Mouse (Mus musculus) CH12.LX (cell line): Measurements from ENCODE around the gene S100a14. TPM values are rescaled to one million over a fixed set of nuclear protein-coding genes. Genes with fewer than 3 reads are reported as not detected.

Experiments
- DNase-seq: peaks from one replicate; pipeline ENCODE4 v3.0.0-alpha.2; 2013; ENCODE audit errors: extremely low read depth
- H3K27ac ChIP-seq: 2 replicates; pipeline ENCODE4 v1.5.1; 2012; ENCODE audit warnings: low read depth, mild to moderate bottlenecking, control low read depth, moderate library complexity; ENCODE audit not compliant: insufficient read depth
- H3K27me3 ChIP-seq: replicated peaks from 2 replicates; pipeline ENCODE3; 2012; ENCODE audit warnings: inconsistent platforms
- H3K36me3 ChIP-seq, 2 experiments: replicated peaks in 1 of 2; 2 replicates each; pipeline versions ENCODE3 to v1.6.1; 2012; ENCODE audit warnings: inconsistent platforms in 1 of 2, low read length in 1 of 2, mild to moderate bottlenecking in 1 of 2, mixed read lengths in 1 of 2, moderate library complexity in 1 of 2; ENCODE audit not compliant: control insufficient read depth in 1 of 2, insufficient read depth in 1 of 2
- H3K4me1 ChIP-seq, 2 experiments: 2 replicates each; pipeline ENCODE4 v1.6.1; 2012; ENCODE audit warnings: inconsistent platforms in 1 of 2, moderate library complexity in 1 of 2; ENCODE audit not compliant: insufficient read depth in 2 of 2, control insufficient read depth in 1 of 2
- H3K4me2 ChIP-seq: 2 replicates; pipeline ENCODE4 v1.6.1; 2012; ENCODE audit warnings: low read depth, mild to moderate bottlenecking, control low read depth; ENCODE audit not compliant: poor library complexity, insufficient read depth, severe bottlenecking
- H3K4me3 ChIP-seq, 3 experiments: fragments of 150-350 bp in 1 of 3; sonication (generic) in 1 of 3; replicated peaks in 1 of 3; 2 replicates each; pipeline versions ENCODE3 to v1.5.1; 2011 to 2012; ENCODE audit warnings: low read depth in 2 of 3, low read length in 2 of 3, mild to moderate bottlenecking in 2 of 3, moderate library complexity in 2 of 3, control low read depth in 1 of 3, improper control_type of control experiment in 1 of 3, inconsistent platforms in 1 of 3, mixed read lengths in 1 of 3; ENCODE audit not compliant: poor library complexity in 1 of 3
- H3K79me2 ChIP-seq: replicated peaks from 2 replicates; pipeline ENCODE4 v1.6.1; 2012; ENCODE audit warnings: mild to moderate bottlenecking, moderate library complexity; ENCODE audit not compliant: control insufficient read depth, poor library complexity, insufficient read depth, severe bottlenecking; ENCODE audit errors: extremely low read depth
- H3K9ac ChIP-seq: 2 replicates; pipeline ENCODE4 v1.6.1; 2012; ENCODE audit warnings: low read depth, mild to moderate bottlenecking, control low read depth, moderate library complexity; ENCODE audit not compliant: insufficient read depth
- H3K9me3 ChIP-seq: replicated peaks from 2 replicates; pipeline ENCODE3; 2012; ENCODE audit warnings: low read length, inconsistent platforms, mixed read lengths
- BHLHE40 ChIP-seq: IDR thresholded peaks from 2 replicates; pipeline ENCODE4 v1.6.1; 2011; ENCODE audit warnings: mild to moderate bottlenecking, low read depth, low read length, improper control_type of control experiment
- CHD2 ChIP-seq: IDR thresholded peaks from 2 replicates; pipeline ENCODE4 v1.6.1; 2011; ENCODE audit warnings: low read length, improper control_type of control experiment
- E2F4 ChIP-seq: IDR thresholded peaks from 2 replicates; pipeline ENCODE4 v1.6.1; 2011; ENCODE audit warnings: low read depth, low read length, improper control_type of control experiment; ENCODE audit not compliant: insufficient replicate concordance
- EP300 ChIP-seq: IDR thresholded peaks from 2 replicates; pipeline ENCODE4 v1.6.1; 2011; ENCODE audit warnings: low read length, improper control_type of control experiment
- GABPA ChIP-seq: IDR thresholded peaks from 2 replicates; pipeline ENCODE4 v1.6.1; 2012; ENCODE audit warnings: low read depth, low read length, improper control_type of control experiment, inconsistent platforms; ENCODE audit not compliant: insufficient replicate concordance
- IRF4 ChIP-seq: IDR thresholded peaks from 2 replicates; pipeline ENCODE4 v1.6.1; 2014; ENCODE audit warnings: low read depth, mild to moderate bottlenecking, inconsistent platforms, low read length, improper control_type of control experiment
- MAFK ChIP-seq: IDR thresholded peaks from 2 replicates; pipeline ENCODE4 v1.6.1; 2011; ENCODE audit warnings: low read length, improper control_type of control experiment; ENCODE audit not compliant: insufficient replicate concordance
- MAX ChIP-seq: IDR thresholded peaks from 2 replicates; pipeline ENCODE4 v1.6.1; 2011; ENCODE audit warnings: low read length, improper control_type of control experiment
- MEF2A ChIP-seq: IDR thresholded peaks from 2 replicates; pipeline ENCODE4 v1.6.1; 2014; ENCODE audit warnings: low read depth, mild to moderate bottlenecking, inconsistent platforms, low read length, improper control_type of control experiment, borderline replicate concordance
- MYC ChIP-seq: IDR thresholded peaks from 2 replicates; pipeline ENCODE4 v1.6.1; 2011; ENCODE audit warnings: low read depth, mild to moderate bottlenecking, improper control_type of control experiment, low read length
- NELFE ChIP-seq: IDR thresholded peaks from 2 replicates; pipeline ENCODE4 v1.6.1; 2011; ENCODE audit warnings: low read depth, low read length, improper control_type of control experiment
- SIN3A ChIP-seq: IDR thresholded peaks from 2 replicates; pipeline ENCODE4 v1.6.1; 2012; ENCODE audit warnings: low read length, improper control_type of control experiment, inconsistent platforms
- USF2 ChIP-seq: conservative IDR thresholded peaks from 2 replicates; pipeline ENCODE4 v1.6.1; 2011; ENCODE audit warnings: low read depth, low read length, improper control_type of control experiment
- ZMIZ1 ChIP-seq: IDR thresholded peaks from 2 replicates; pipeline ENCODE4 v1.6.1; 2012; ENCODE audit warnings: low read depth, mild to moderate bottlenecking, inconsistent platforms, low read length, improper control_type of control experiment
- ZNF384 ChIP-seq: IDR thresholded peaks from 2 replicates; pipeline ENCODE4 v1.6.1; 2012; ENCODE audit warnings: low read depth, low read length, improper control_type of control experiment, inconsistent platforms
- dilution Hi-C: fragments of 300-500 bp; cut with MboI; formaldehyde crosslinking; loops from 2 replicates; pipeline ENCODE4 v1.14.3; 2020; ENCODE audit warnings: low sequenced_read_pairs; ENCODE audit not compliant: extremely low pct_unique_long_range_greater_than_20kb, extremely low pct_ligation_motif_present
- in situ Hi-C: fragments of 300-500 bp; cut with MboI; formaldehyde crosslinking; loops from 3 replicates; pipeline ENCODE4 v1.14.3; 2019; ENCODE audit warnings: low sequenced_read_pairs, low pct_ligation_motif_present, low pct_unique_long_range_greater_than_20kb, mixed read lengths
- polyA plus RNA-seq: library from polyadenylated mRNA; unstranded; fragments of >175 nt; gene quantifications from 2 replicates; pipeline ENCODE4 v1.2.1, GENCODE M21; 2012; ENCODE audit warnings: low read depth; ENCODE audit not compliant: insufficient read length
- total RNA-seq, 2 experiments: library from RNA; depleted of rRNA; stranded (reverse); fragments of 300-350 nt in 1 of 2; fragments of >200 nt in 1 of 2; gene quantifications; 2 replicates each; pipeline ENCODE4 v1.2.3; 2012 to 2014

The S100a14 gene
- total and polyA plus RNA-seq, 3 experiments = not detected

DNA sequence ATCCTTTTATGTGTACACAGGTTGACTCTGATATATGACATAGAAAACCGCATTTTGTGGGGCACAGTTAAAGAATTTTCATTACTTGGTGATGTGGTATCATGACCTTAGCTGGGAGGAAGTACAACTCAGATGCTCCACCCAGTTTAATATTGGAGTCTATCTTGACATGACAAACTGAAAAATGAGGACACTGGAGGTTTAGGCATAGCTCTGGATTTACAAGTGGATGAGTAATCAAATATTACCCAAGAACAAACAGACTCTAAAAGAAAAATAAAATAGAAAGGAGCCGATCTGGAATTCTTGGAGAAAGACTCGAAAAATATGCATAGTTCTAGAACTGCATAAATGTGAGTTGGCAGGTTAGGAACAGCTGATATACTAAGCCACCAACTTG is 48.7 kb downstream of the S100a14 start:
- Histone ChIP-seq H3K36me3 (no peaks in the 10 kb centered on the region), H3K27me3 (peaks cover 2% of the 10 kb centered on the region), H3K27ac (no peak overlapping the region), H3K4me1 (no peaks in the 10 kb centered on the region), H3K4me2 (no peak overlapping the region), H3K79me2 (no peaks in the 10 kb centered on the region), H3K9ac (no peak overlapping the region), H3K4me3 (no peak overlapping the region), H3K9me3 (no peaks in the 10 kb centered on the region)
- TF ChIP-seq ZMIZ1 = no peak
- dilution Hi-C loops = no loop called here
- in situ Hi-C loops = no loop called here
- no peak for DNase-seq

GRCm38 (mm10) chr3:90576351-90577001 is 49.8 kb downstream of the S100a14 start:
- no peaks in the 10 kb centered on the region for H3K36me3 ChIP-seq
- TF ChIP-seq IRF4 = no peak
- no peak for TF ChIP-seq NELFE
- no peak for TF ChIP-seq CHD2
- TF ChIP-seq MEF2A = no peak
- no peak for TF ChIP-seq MYC
- no peak for TF ChIP-seq MAFK
- TF ChIP-seq MAX = no peak
- TF ChIP-seq ZNF384 = no peak
- no peak for TF ChIP-seq SIN3A
- TF ChIP-seq E2F4 = no peak
- TF ChIP-seq BHLHE40 = no peak
- no peak for TF ChIP-seq GABPA
- TF ChIP-seq ZMIZ1 = no peak
- TF ChIP-seq USF2 = no peak
- TF ChIP-seq EP300 = no peak
- no peak overlapping the region for H3K4me3 ChIP-seq
- no peak for DNase-seq
- H3K4me2 ChIP-seq = no peak overlapping the region
- H3K4me1 ChIP-seq = no peaks in the 10 kb centered on the region
- H3K9ac ChIP-seq = no peak overlapping the region
- H3K27me3 ChIP-seq = peaks cover 2% of the 10 kb centered on the region
- H3K27ac ChIP-seq = no peak overlapping the region
- in situ Hi-C loops (no loop called here), dilution Hi-C loops (no loop called here)
- no peaks in the 10 kb centered on the region for H3K79me2 ChIP-seq
- H3K9me3 ChIP-seq = no peaks in the 10 kb centered on the region

Other genes starting within 250 kb of the S100a14 start
- 8.9 and 10.0 TPM in 2 replicates for gene Gatad2b, start 233.7 kb upstream of the S100a14 start, total RNA-seq (2012; rRNA removed)
- 6.4 and 8.4 TPM in 2 replicates for gene Gatad2b, start 233.7 kb upstream of the S100a14 start, total RNA-seq (2014; rRNA removed)
- 20.6 and 22.6 TPM in 2 replicates for gene Gatad2b, start 233.7 kb upstream of the S100a14 start, polyA plus RNA-seq
- 2.6 TPM in 2 replicates for gene Slc27a3, start 136.9 kb upstream of the S100a14 start, total RNA-seq (2012; rRNA removed)
- gene Slc27a3, start 136.9 kb upstream of the S100a14 start, total RNA-seq (2014; rRNA removed) = 1.3 and 1.5 TPM in 2 replicates
- gene Slc27a3, start 136.9 kb upstream of the S100a14 start, polyA plus RNA-seq = 1.6 and 1.9 TPM in 2 replicates
- gene Ints3, start 93.2 kb upstream of the S100a14 start, total RNA-seq (2012; rRNA removed) = 30.7 and 36.5 TPM in 2 replicates
- 20.3 and 20.5 TPM in 2 replicates for gene Ints3, start 93.2 kb upstream of the S100a14 start, total RNA-seq (2014; rRNA removed)
- 37.9 and 45.9 TPM in 2 replicates for gene Ints3, start 93.2 kb upstream of the S100a14 start, polyA plus RNA-seq
- 0.13 TPM in 2 replicates for gene Npr1, start 61.0 kb upstream of the S100a14 start, total RNA-seq (2012; rRNA removed)
- gene Npr1, start 61.0 kb upstream of the S100a14 start, total RNA-seq (2014; rRNA removed) = not detected in 2 replicates
- gene Npr1, start 61.0 kb upstream of the S100a14 start, polyA plus RNA-seq = not detected in 2 replicates
- gene Ilf2, start 50.7 kb upstream of the S100a14 start, total RNA-seq (2012; rRNA removed) = 120 and 148 TPM in 2 replicates
- 182 and 208 TPM in 2 replicates for gene Ilf2, start 50.7 kb upstream of the S100a14 start, total RNA-seq (2014; rRNA removed)
- 197 and 199 TPM in 2 replicates for gene Ilf2, start 50.7 kb upstream of the S100a14 start, polyA plus RNA-seq
- gene Snapin, start 35.8 kb upstream of the S100a14 start, total RNA-seq (2012; rRNA removed) = 18.4 and 18.9 TPM in 2 replicates
- 39.8 and 42.0 TPM in 2 replicates for gene Snapin, start 35.8 kb upstream of the S100a14 start, total RNA-seq (2014; rRNA removed)
- gene Snapin, start 35.8 kb upstream of the S100a14 start, polyA plus RNA-seq = 33.0 and 37.8 TPM in 2 replicates
- 88.5 and 106 TPM in 2 replicates for gene Chtop, start 17.4 kb upstream of the S100a14 start, total RNA-seq (2012; rRNA removed)
- gene Chtop, start 17.4 kb upstream of the S100a14 start, total RNA-seq (2014; rRNA removed) = 130 and 134 TPM in 2 replicates
- 126 and 137 TPM in 2 replicates for gene Chtop, start 17.4 kb upstream of the S100a14 start, polyA plus RNA-seq
- 8.9 and 13.2 TPM in 2 replicates for gene S100a1, start 12.5 kb upstream of the S100a14 start, total RNA-seq (2012; rRNA removed)
- gene S100a1, start 12.5 kb upstream of the S100a14 start, total RNA-seq (2014; rRNA removed) = 2.6 and 3.8 TPM in 2 replicates
- gene S100a1, start 12.5 kb upstream of the S100a14 start, polyA plus RNA-seq = 2.7 and 5.0 TPM in 2 replicates
- gene S100a13, start 12.4 kb upstream of the S100a14 start, total RNA-seq (2012; rRNA removed) = 35.5 and 37.1 TPM in 2 replicates
- gene S100a13, start 12.4 kb upstream of the S100a14 start, total RNA-seq (2014; rRNA removed) = 37.1 and 41.6 TPM in 2 replicates
- gene S100a13, start 12.4 kb upstream of the S100a14 start, polyA plus RNA-seq = 19.3 and 22.1 TPM in 2 replicates
- gene S100a16, start 10.4 kb downstream of the S100a14 start, total RNA-seq (2012; rRNA removed) = not detected in 2 replicates
- not detected in 2 replicates for gene S100a16, start 10.4 kb downstream of the S100a14 start, total RNA-seq (2014; rRNA removed)
- not detected in 2 replicates for gene S100a16, start 10.4 kb downstream of the S100a14 start, polyA plus RNA-seq
- not detected in 2 replicates for gene S100a3, start 33.7 kb downstream of the S100a14 start, total RNA-seq (2012; rRNA removed)
- not detected in 2 replicates for gene S100a3, start 33.7 kb downstream of the S100a14 start, total RNA-seq (2014; rRNA removed)
- gene S100a3, start 33.7 kb downstream of the S100a14 start, polyA plus RNA-seq = not detected in 2 replicates
- not detected in 2 replicates for gene S100a2, start 63.4 kb downstream of the S100a14 start, total RNA-seq (2012; rRNA removed)
- not detected in 2 replicates for gene S100a2, start 63.4 kb downstream of the S100a14 start, total RNA-seq (2014; rRNA removed)
- not detected in 2 replicates for gene S100a2, start 63.4 kb downstream of the S100a14 start, polyA plus RNA-seq
- gene Gm42674, start 75.0 kb downstream of the S100a14 start, total RNA-seq (2012; rRNA removed) = not detected in 2 replicates
- not detected in 2 replicates for gene Gm42674, start 75.0 kb downstream of the S100a14 start, total RNA-seq (2014; rRNA removed)
- gene Gm42674, start 75.0 kb downstream of the S100a14 start, polyA plus RNA-seq = not detected in 2 replicates
- 0.76 TPM in 1 of 2 replicates, not detected in the other for gene S100a4, start 76.9 kb downstream of the S100a14 start, total RNA-seq (2012; rRNA removed)
- 1.1 and 1.2 TPM in 2 replicates for gene S100a4, start 76.9 kb downstream of the S100a14 start, total RNA-seq (2014; rRNA removed)
- gene S100a4, start 76.9 kb downstream of the S100a14 start, polyA plus RNA-seq = 0.86 TPM in 1 of 2 replicates, not detected in the other
- not detected in 2 replicates for gene S100a5, start 81.7 kb downstream of the S100a14 start, total RNA-seq (2012; rRNA removed)
- gene S100a5, start 81.7 kb downstream of the S100a14 start, total RNA-seq (2014; rRNA removed) = not detected in 2 replicates
- gene S100a5, start 81.7 kb downstream of the S100a14 start, polyA plus RNA-seq = not detected in 2 replicates
- not detected in 2 replicates for gene S100a6, start 86.0 kb downstream of the S100a14 start, total RNA-seq (2012; rRNA removed)
- not detected in 2 replicates for gene S100a6, start 86.0 kb downstream of the S100a14 start, total RNA-seq (2014; rRNA removed)
- not detected in 2 replicates for gene S100a6, start 86.0 kb downstream of the S100a14 start, polyA plus RNA-seq
- not detected in 2 replicates for gene S100a7a, start 127.2 kb downstream of the S100a14 start, total RNA-seq (2012; rRNA removed)
- gene S100a7a, start 127.2 kb downstream of the S100a14 start, total RNA-seq (2014; rRNA removed) = not detected in 2 replicates
- gene S100a7a, start 127.2 kb downstream of the S100a14 start, polyA plus RNA-seq = not detected in 2 replicates
- gene S100a8, start 142.1 kb downstream of the S100a14 start, total RNA-seq (2012; rRNA removed) = not detected in 2 replicates
- gene S100a8, start 142.1 kb downstream of the S100a14 start, total RNA-seq (2014; rRNA removed) = not detected in 2 replicates
- gene S100a8, start 142.1 kb downstream of the S100a14 start, polyA plus RNA-seq = not detected in 2 replicates
- gene S100a9, start 168.9 kb downstream of the S100a14 start, total RNA-seq (2012; rRNA removed) = not detected in 2 replicates
- not detected in 2 replicates for gene S100a9, start 168.9 kb downstream of the S100a14 start, total RNA-seq (2014; rRNA removed)
- not detected in 2 replicates for gene S100a9, start 168.9 kb downstream of the S100a14 start, polyA plus RNA-seq
- not detected in 2 replicates for gene Pglyrp4, start 200.1 kb downstream of the S100a14 start, total RNA-seq (2012; rRNA removed)
- gene Pglyrp4, start 200.1 kb downstream of the S100a14 start, total RNA-seq (2014; rRNA removed) = not detected in 2 replicates
- not detected in 2 replicates for gene Pglyrp4, start 200.1 kb downstream of the S100a14 start, polyA plus RNA-seq